Mouse (Mus musculus): ENCODE data around the gene Olfr1351. TPM values are rescaled to one million over a fixed set of nuclear protein-coding genes. Genes with fewer than 3 reads are reported as not detected.
"Not testable (repeated sequence)": the region's sequence is repeated elsewhere in the genome, so short reads cannot be mapped to it uniquely, and the experiment has no call there.

Gene Olfr1351
- not detected in 2 replicates for polyA plus RNA-seq (2016; fragmentation: Nextera tagmentation; extraction: Ambion mirVana)

DNA sequence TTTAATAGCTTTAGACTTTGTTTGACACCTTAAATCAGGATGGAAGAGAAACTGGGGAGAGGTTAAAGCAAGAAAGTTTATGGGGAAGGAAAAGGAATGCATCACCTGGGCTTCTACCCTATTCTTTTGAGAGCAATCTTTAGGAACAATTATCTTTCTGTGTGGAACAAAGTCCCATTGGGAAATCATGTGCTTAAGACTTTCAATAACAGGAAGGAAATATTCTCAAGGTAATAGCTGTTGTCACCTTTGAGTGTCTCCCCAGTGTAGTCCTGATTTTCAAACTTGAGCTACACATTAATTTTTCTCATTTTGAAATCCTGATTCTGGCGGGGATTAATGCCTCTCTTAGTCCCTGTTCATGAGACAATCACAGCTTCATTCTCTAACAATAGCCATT lies at the start of gene Olfr1351:
Gene Olfr1351 (plus strand): TSS at position 301 of the 400 bp plus-strand sequence.
- H3K4me1 ChIP-seq: no peaks in the 10 kb centered on the region
- H3K27ac ChIP-seq: no peak within 1 kb of the TSS
- 54% methylated on average over 1 of the region's 1 CpGs for WGBS
- H3K27me3 ChIP-seq (ENCODE audit: insufficient read depth, poor library complexity, severe bottlenecking): no peaks in the 10 kb centered on the region
- H3K36me3 ChIP-seq: no peaks in the 10 kb centered on the region
- H3K9me3 ChIP-seq: no peaks in the 10 kb centered on the region
- H3K4me3 ChIP-seq: no peak within 1 kb of the TSS
- DNase-seq (ENCODE audit: low spot score): no peak

DNA sequence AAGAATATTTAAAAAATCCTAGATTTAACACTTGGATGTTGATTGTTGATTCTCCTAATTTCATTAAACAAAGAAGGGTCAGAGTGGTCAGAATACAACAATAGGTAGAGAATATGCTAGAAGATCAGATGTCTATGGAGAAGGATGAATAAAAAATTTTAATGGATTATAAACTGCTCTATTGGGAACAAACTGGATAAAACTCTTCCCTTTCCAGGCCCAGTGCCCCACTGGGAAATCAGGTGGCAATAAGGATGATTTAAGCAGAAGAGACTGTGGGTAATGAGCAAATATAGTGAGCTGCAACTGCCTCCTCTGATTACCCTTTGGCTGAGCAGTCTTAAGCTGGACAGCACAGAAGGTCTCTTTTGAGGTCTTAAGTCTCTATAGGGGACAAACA lies 49.3 kb upstream of the Olfr1351 start, which contains the start of gene Olfr1353:
Gene Olfr1353 (plus strand): TSS at position 301 of the 400 bp plus-strand sequence.
- not testable (repeated sequence) for H3K27me3 ChIP-seq (ENCODE audit: insufficient read depth, poor library complexity, severe bottlenecking); DNase-seq (ENCODE audit: low spot score); H3K36me3 ChIP-seq; H3K27ac ChIP-seq; H3K9me3 ChIP-seq; H3K4me3 ChIP-seq; H3K4me1 ChIP-seq

DNA sequence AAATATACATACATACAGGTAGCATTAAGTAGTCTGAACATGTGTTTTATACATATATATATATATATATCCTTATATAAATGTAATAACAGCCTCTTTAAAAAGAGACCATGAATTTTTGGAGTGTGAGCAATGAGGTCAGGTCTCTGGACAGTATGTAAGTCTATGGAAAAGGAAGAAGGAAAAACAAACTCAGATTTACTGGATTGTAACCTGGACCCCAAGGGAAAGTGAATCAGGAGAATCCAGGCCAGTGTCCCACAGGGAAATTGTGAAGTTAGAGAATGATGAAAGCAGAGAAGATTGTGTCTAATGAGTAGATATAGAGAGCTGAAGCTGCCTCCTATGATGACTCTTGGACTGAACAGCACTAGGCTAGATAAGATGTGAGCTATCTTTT lies 31.5 kb upstream of the Olfr1351 start, which contains the start of gene Olfr1352:
Gene Olfr1352 (plus strand): TSS at position 301 of the 400 bp plus-strand sequence.
- no peak for DNase-seq (ENCODE audit: low spot score)
- Histone ChIP-seq H3K36me3 (no peaks in the 10 kb centered on the region), H3K9me3 (no peaks in the 10 kb centered on the region), H3K27ac (no peak within 1 kb of the TSS), H3K4me1 (no peaks in the 10 kb centered on the region), H3K4me3 (no peak within 1 kb of the TSS), H3K27me3 (ENCODE audit: insufficient read depth, poor library complexity, severe bottlenecking) (no peaks in the 10 kb centered on the region)

DNA sequence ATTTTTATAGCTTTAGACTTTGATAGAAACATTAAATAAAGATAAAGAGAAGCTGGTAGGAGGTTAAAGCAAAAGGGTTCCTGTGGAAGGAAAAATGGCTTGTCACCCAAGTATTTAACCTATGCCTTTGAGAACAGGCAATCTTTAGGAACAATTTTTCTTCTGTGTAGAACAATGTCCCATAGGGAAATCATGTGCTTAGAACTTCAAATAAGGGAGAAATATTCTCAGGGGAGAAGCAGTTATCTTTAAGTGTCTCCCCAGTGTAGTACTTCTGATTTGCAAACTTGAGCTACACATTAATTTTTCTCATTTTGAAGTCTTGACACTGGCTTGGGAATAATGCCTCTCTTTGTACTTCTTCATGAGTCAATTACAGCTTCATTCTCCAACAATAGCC lies 16.2 kb downstream of the Olfr1351 start, which contains the start of gene Olfr57:
Gene Olfr57 (plus strand): TSS at position 301 of the 400 bp plus-strand sequence.
- Histone ChIP-seq H3K4me1 (no peaks in the 10 kb centered on the region), H3K27ac (no peak within 1 kb of the TSS), H3K27me3 (ENCODE audit: insufficient read depth, poor library complexity, severe bottlenecking) (no peaks in the 10 kb centered on the region), H3K4me3 (no peak within 1 kb of the TSS), H3K9me3 (no peaks in the 10 kb centered on the region), H3K36me3 (no peaks in the 10 kb centered on the region)
- no peak for DNase-seq (ENCODE audit: low spot score)

DNA sequence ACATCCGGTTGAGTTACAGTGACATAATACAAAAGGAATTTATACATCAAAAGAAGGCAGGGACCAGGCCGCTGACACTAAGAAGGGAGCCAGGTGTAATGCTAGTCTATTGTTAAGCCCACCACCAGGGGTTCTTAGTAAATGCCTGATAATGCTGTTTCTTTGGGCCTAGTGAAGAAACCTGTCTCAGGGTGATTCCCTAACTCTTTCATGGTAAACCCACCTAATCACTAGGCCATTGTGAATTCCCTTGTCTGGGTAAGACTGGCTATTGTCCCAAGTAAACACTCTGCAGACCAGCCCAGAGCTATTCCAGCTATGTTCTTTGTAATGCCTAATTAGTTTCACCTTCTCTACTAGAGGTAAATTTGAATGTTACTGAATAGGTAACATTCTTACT lies 30.2 kb downstream of the Olfr1351 start:
- not testable (repeated sequence) for H3K4me3 ChIP-seq
- WGBS: 89% methylated on average over 2 of the region's 2 CpGs

DNA sequence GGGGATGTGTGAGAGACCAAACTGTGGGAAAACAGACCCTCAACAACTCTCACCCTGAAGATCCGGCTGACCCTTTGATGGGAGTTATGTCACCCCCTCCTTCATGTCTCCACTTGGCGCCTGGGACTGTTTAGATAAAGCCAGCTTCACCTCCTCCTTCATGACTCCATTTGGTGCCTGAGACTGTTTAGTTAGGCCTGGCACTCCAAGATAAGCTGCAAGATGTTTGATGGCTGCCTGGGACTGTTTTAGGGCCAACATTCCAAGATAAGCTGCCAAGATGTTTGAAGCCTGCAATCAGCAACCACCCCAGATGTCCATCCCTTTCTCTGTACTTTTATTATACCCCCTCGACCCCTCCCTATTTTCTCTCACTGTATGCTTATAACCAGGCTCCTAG lies 45.1 kb downstream of the Olfr1351 start:
- H3K27me3 ChIP-seq (ENCODE audit: insufficient read depth, poor library complexity, severe bottlenecking); DNase-seq (ENCODE audit: low spot score); H3K4me1 ChIP-seq; H3K4me3 ChIP-seq; H3K27ac ChIP-seq; H3K9me3 ChIP-seq: not testable (repeated sequence)
- WGBS: 36% methylated on average over 3 of the region's 3 CpGs
- peaks cover 31% of the 10 kb centered on the region for H3K36me3 ChIP-seq

More for the DNA sequence above, 30.2 kb downstream of the Olfr1351 start:
- H3K4me1 ChIP-seq; H3K36me3 ChIP-seq; H3K9me3 ChIP-seq; H3K27me3 ChIP-seq (ENCODE audit: insufficient read depth, poor library complexity, severe bottlenecking); DNase-seq (ENCODE audit: low spot score); H3K27ac ChIP-seq: not testable (repeated sequence)

Other genes with a start within 250 kb of the Olfr1351 start
- gene Slc1a6, start 232.0 kb upstream of the Olfr1351 start, polyA plus RNA-seq (2016; fragmentation: Nextera tagmentation; extraction: Ambion mirVana): 0.68 and 0.76 TPM in 2 replicates
- gene Olfr1356, start 160.3 kb upstream of the Olfr1351 start, polyA plus RNA-seq (2016; fragmentation: Nextera tagmentation; extraction: Ambion mirVana): not detected in 2 replicates
- not detected in 2 replicates for gene Olfr1355, start 136.9 kb upstream of the Olfr1351 start, polyA plus RNA-seq (2016; fragmentation: Nextera tagmentation; extraction: Ambion mirVana)
- gene Olfr1354, start 99.3 kb upstream of the Olfr1351 start, polyA plus RNA-seq (2016; fragmentation: Nextera tagmentation; extraction: Ambion mirVana): not detected in 2 replicates
- not detected in 2 replicates for gene Olfr8, start 61.8 kb upstream of the Olfr1351 start, polyA plus RNA-seq (2016; fragmentation: Nextera tagmentation; extraction: Ambion mirVana)
- gene Olfr1353, start 49.2 kb upstream of the Olfr1351 start, polyA plus RNA-seq (2016; fragmentation: Nextera tagmentation; extraction: Ambion mirVana): not detected in 2 replicates
- not detected in 2 replicates for gene Olfr1352, start 31.4 kb upstream of the Olfr1351 start, polyA plus RNA-seq (2016; fragmentation: Nextera tagmentation; extraction: Ambion mirVana)
- 0.17 TPM in 1 of 2 replicates, not detected in the other for gene Olfr57, start 16.3 kb downstream of the Olfr1351 start, polyA plus RNA-seq (2016; fragmentation: Nextera tagmentation; extraction: Ambion mirVana)
- gene 2610008E11Rik, start 85.1 kb downstream of the Olfr1351 start, polyA plus RNA-seq (2016; fragmentation: Nextera tagmentation; extraction: Ambion mirVana): 16.2 and 19.8 TPM in 2 replicates
- gene Vmn2r80, start 136.3 kb downstream of the Olfr1351 start, polyA plus RNA-seq (2016; fragmentation: Nextera tagmentation; extraction: Ambion mirVana): not detected in 2 replicates
- not detected in 2 replicates for gene Vmn2r81, start 235.2 kb downstream of the Olfr1351 start, polyA plus RNA-seq (2016; fragmentation: Nextera tagmentation; extraction: Ambion mirVana)